ENCODE assay signal across 19 mouse cellular contexts in genomic region chr6:108313997-108314396, GRCm38 (mm10).
DNase-seq lines count a peak whose midpoint lies in the region; ATAC-seq and TF ChIP-seq lines count a peak whose summit lies in the region.
"Had no signal": no experiment of that assay in that cellular context is flagged by ENCODE, and none has a peak within 500 bp of the region (broad histone marks: within the 10 kb centered on the region; RNA-seq: fewer than 3 reads in every experiment).

No protein-coding gene starts in this region.

- no peaks in the 10 kb centered on the region; a peak in 1 of 4 replicates for H3K4me1 ChIP-seq in MEL (ENCODE audit: control insufficient read depth in 1 of 2, insufficient read depth in 2 of 2, low read length in 2 of 2)
- H3K4me1 ChIP-seq: embryonic facial prominence, embryonic 12.5 days; liver, embryonic 15.5 days had no signal

- no peak for TF ChIP-seq CTCF in MEL (IDR thresholded peaks at IDR 0.05 in 2 of 3, conservative IDR thresholded peaks at IDR 0.05 in 1 of 3; ENCODE audit: control insufficient read depth in 1 of 3, insufficient read depth in 1 of 3, low read depth in 2 of 3, low read length in 3 of 3, poor library complexity in 1 of 3, severe bottlenecking in 1 of 3)

- ATAC-seq in megakaryocyte, adult 5-6 weeks (ENCODE audit: poor library complexity, severe bottlenecking) = 0 out of 2 replicates have a peak, but pooled peaks have one; percentile 12
- ATAC-seq: forebrain, embryonic 13.5 days; midbrain, embryonic 13.5 days had no signal

- no peak for TF ChIP-seq POLR2A in MEL (IDR thresholded peaks at IDR 0.05; ENCODE audit: control insufficient read depth in 1 of 2, insufficient read depth in 1 of 2, low read depth in 1 of 2, low read length in 2 of 2, poor library complexity in 1 of 2)

- H3K27ac ChIP-seq in MEL (ENCODE audit: control insufficient read depth, low read depth, low read length) = no peak overlapping the region
- H3K27ac ChIP-seq: embryonic facial prominence, embryonic 12.5 days; forebrain, embryonic 13.5 days; limb, embryonic 13.5 days; liver, embryonic 15.5 days; midbrain, embryonic 13.5 days; neural tube, embryonic 13.5 days had no signal

- TF ChIP-seq EP300 in MEL (IDR thresholded peaks at IDR 0.05; ENCODE audit: low read depth in 1 of 2, low read length in 2 of 2) = no peak

- no peaks in the 10 kb centered on the region for H3K27me3 ChIP-seq in MEL (ENCODE audit: control insufficient read depth in 1 of 2, insufficient read depth in 2 of 2, low read length in 2 of 2)
- H3K27me3 ChIP-seq: embryonic facial prominence, embryonic 12.5 days; forebrain, embryonic 13.5 days; limb, embryonic 13.5 days; liver, embryonic 15.5 days; midbrain, embryonic 13.5 days; neural tube, embryonic 13.5 days had no signal

- H3K36me3 ChIP-seq in MEL (ENCODE audit: control insufficient read depth in 1 of 2, insufficient read depth in 2 of 2, low read length in 2 of 2) = no peaks in the 10 kb centered on the region
- H3K36me3 ChIP-seq: embryonic facial prominence, embryonic 12.5 days; limb, embryonic 13.5 days; liver, embryonic 15.5 days; midbrain, embryonic 13.5 days; neural tube, embryonic 13.5 days had no signal

- no peak overlapping the region for H3K9ac ChIP-seq in MEL (ENCODE audit: control insufficient read depth, low read depth, low read length, poor library complexity, severe bottlenecking)
- H3K9ac ChIP-seq: embryonic facial prominence, embryonic 12.5 days; forebrain, embryonic 13.5 days; limb, embryonic 13.5 days; liver, embryonic 15.5 days; midbrain, embryonic 13.5 days; neural tube, embryonic 13.5 days had no signal

- no peaks in the 10 kb centered on the region for H3K9me3 ChIP-seq in MEL (replicated peaks; ENCODE audit: insufficient read depth, low read length)
- H3K9me3 ChIP-seq: embryonic facial prominence, embryonic 12.5 days; forebrain, embryonic 13.5 days; limb, embryonic 13.5 days; liver, embryonic 15.5 days; midbrain, embryonic 13.5 days; neural tube, embryonic 13.5 days had no signal

- H3K4me3 ChIP-seq in MEL (ENCODE audit: control insufficient read depth in 1 of 2, insufficient read depth in 1 of 2, low read depth in 2 of 2, low read length in 2 of 2) = no peak overlapping the region
- H3K4me3 ChIP-seq: embryonic facial prominence, embryonic 12.5 days; erythroblast, embryonic 14.5 days; forebrain, embryonic 13.5 days; limb, embryonic 13.5 days; liver, embryonic 15.5 days; midbrain, embryonic 13.5 days; neural tube, embryonic 13.5 days had no signal

- peak; percentile 31 for DNase-seq in CD4-positive, CD25-positive, alpha-beta regulatory T cell, adult 2 months (ENCODE audit: low read depth, low spot score)
- DNase-seq in MEL (ENCODE audit: low read depth, low spot score) = peak; percentile 20
- peak; percentile 38 for DNase-seq in thymus, postnatal 25 days
- no peak for DNase-seq in adrenal gland, adult 18-20 months (ENCODE audit: low spot score in 2 of 2)
- DNase-seq in kidney, postnatal 14 days = no peak
- DNase-seq in adrenal gland, adult 8-10 months = no peak
- DNase-seq: cerebellum, adult 8-10 months; gastrocnemius, postnatal 25 days; heart, postnatal 10 days; kidney, adult 8-10 months; kidney, postnatal 36 days had no signal

- H3K79me2 ChIP-seq in MEL (ENCODE audit: control insufficient read depth, insufficient read depth, low read length, poor library complexity) = 0 out of 2 replicates have a peak, but pooled peaks cover 2% of the 10 kb centered on the region

- no peak for TF ChIP-seq RAD21 in MEL (IDR thresholded peaks at IDR 0.05; ENCODE audit: low read depth, low read length)

TF ChIP-seq in MEL, 35 proteins besides CTCF, POLR2A, EP300 and RAD21:
- no peak for TF ChIP-seq RCOR1 (IDR thresholded peaks at IDR 0.05; ENCODE audit: low read depth, low read length)
- TF ChIP-seq ELF1 (IDR thresholded peaks at IDR 0.05; ENCODE audit: low read depth, low read length) = no peak
- TF ChIP-seq E2F4 (IDR thresholded peaks at IDR 0.05; ENCODE audit: borderline replicate concordance, low read depth, low read length) = no peak
- TF ChIP-seq NRF1 (IDR thresholded peaks at IDR 0.05; ENCODE audit: insufficient read depth, low read depth, low read length, poor library complexity, severe bottlenecking) = no peak
- no peak for TF ChIP-seq GATA1 (IDR thresholded peaks at IDR 0.05; ENCODE audit: low read depth, low read length)
- TF ChIP-seq ZC3H11A (IDR thresholded peaks at IDR 0.05; ENCODE audit: low read depth, low read length) = no peak
- TF ChIP-seq USF2 (IDR thresholded peaks at IDR 0.05; ENCODE audit: borderline replicate concordance in 1 of 2, insufficient read depth in 1 of 2, low read depth in 1 of 2, low read length in 2 of 2) = no peak
- TF ChIP-seq TBP (IDR thresholded peaks at IDR 0.05; ENCODE audit: low read depth, low read length) = no peak
- no peak for TF ChIP-seq POLR2AphosphoS2 (IDR thresholded peaks at IDR 0.05; ENCODE audit: low read length)
- TF ChIP-seq CHD2 (IDR thresholded peaks at IDR 0.05; ENCODE audit: low read length) = no peak

Comparison
In these comparisons a context has a peak if more than half of its experiments do, and no peak if none do; other contexts are left out.
1. DNase-seq: peak in CD4-positive, CD25-positive, alpha-beta regulatory T cell, adult 2 months (single experiment), MEL (single experiment) and thymus, postnatal 25 days (single experiment); none in adrenal gland, adult 18-20 months (0 of 2), kidney, postnatal 14 days (single experiment) and adrenal gland, adult 8-10 months (single experiment).